ENCODE assay signal across 20 mouse cellular contexts in genomic region chr13:62909776-62910175, GRCm38 (mm10). TPM values are rescaled to one million over a fixed set of nuclear protein-coding genes. Genes with fewer than 3 reads are reported as not detected.
A peak's percentile ranks its signal among the peaks of the same experiment; 100 is the strongest.
DNase-seq lines count a peak whose midpoint lies in the region; ATAC-seq and TF ChIP-seq lines count a peak whose summit lies in the region.
"Had no signal": no experiment of that assay in that cellular context is flagged by ENCODE, and none has a peak within 500 bp of the region (broad histone marks: within the 10 kb centered on the region; RNA-seq: fewer than 3 reads in every experiment).

No protein-coding gene starts in this region.

- no peaks in the 10 kb centered on the region for H3K9me3 ChIP-seq in forebrain, postnatal 0 days (ENCODE audit: low read length)
- no peaks in the 10 kb centered on the region for H3K9me3 ChIP-seq in forebrain, embryonic 13.5 days (replicated peaks)
- no peaks in the 10 kb centered on the region for H3K9me3 ChIP-seq in liver, embryonic 14.5 days (ENCODE audit: control insufficient read depth, low read length)
- H3K9me3 ChIP-seq: heart, embryonic 15.5 days; hindbrain, embryonic 10.5 days; midbrain, embryonic 10.5 days; neural tube, embryonic 15.5 days had no signal

- no peaks in the 10 kb centered on the region for H3K4me1 ChIP-seq in forebrain, postnatal 0 days (ENCODE audit: insufficient read depth)
- peaks cover 4% of the 10 kb centered on the region; the same call in 1 of the 2 replicates for H3K4me1 ChIP-seq in forebrain, embryonic 13.5 days
- peaks cover 33 to 45% of the 10 kb centered on the region in 2 experiments for H3K4me1 ChIP-seq in liver, embryonic 14.5 days (replicated peaks; ENCODE audit: control insufficient read depth in 2 of 2, insufficient read depth in 2 of 2, low read length in 1 of 2)

- 66% methylated on average over 5 of the region's 5 CpGs for WGBS in forebrain, postnatal 0 days
- 81% methylated on average over 5 of the region's 5 CpGs for WGBS in forebrain, embryonic 13.5 days
- 37% methylated on average over 5 of the region's 5 CpGs for WGBS in liver, embryonic 14.5 days (ENCODE audit: insufficient replicate concordance)

- no peak overlapping the region for H3K4me2 ChIP-seq in forebrain, postnatal 0 days (ENCODE audit: low read depth)
- H3K4me2 ChIP-seq in forebrain, embryonic 13.5 days, result no peak overlapping the region
- peak overlapping the region; percentile 29; the same call in 1 of the 2 replicates for H3K4me2 ChIP-seq in liver, embryonic 14.5 days (ENCODE audit: low read depth)
- H3K4me2 ChIP-seq: heart, embryonic 15.5 days; neural tube, embryonic 15.5 days had no signal

- DNase-seq in forebrain, postnatal 0 days, result no peak
- DNase-seq in right cerebral cortex, adult 18-20 months, result peak; percentile 81
- no peak for DNase-seq in right cerebral cortex, postnatal 4 days
- DNase-seq in liver, embryonic 14.5 days (ENCODE audit: low read depth in 3 of 3, low spot score in 3 of 3), result peak in 2 of 3 experiments; percentile 22 to 32
- DNase-seq in spleen, postnatal 14 days (ENCODE audit: low spot score in 2 of 2), result no peak
- no peak for DNase-seq in T-cell, adult 2 months (ENCODE audit: low spot score)
- DNase-seq in lung, postnatal 14 days, result no peak
- DNase-seq: cerebellum, adult 2 months; kidney, postnatal 10 days; layer of hippocampus, adult 9-11 months; lung, postnatal 36 days; retina, postnatal 1 day; thymus, postnatal 4 days had no signal

- peak; percentile 44; the same call in 1 of the 2 replicates for TF ChIP-seq EP300 in liver, embryonic 14.5 days (IDR thresholded peaks at IDR 0.05; ENCODE audit: low read depth)

- no peaks in the 10 kb centered on the region for H3K36me3 ChIP-seq in forebrain, postnatal 0 days (ENCODE audit: insufficient read depth)
- H3K36me3 ChIP-seq in forebrain, embryonic 13.5 days (ENCODE audit: poor library complexity, severe bottlenecking), result no peaks in the 10 kb centered on the region
- H3K36me3 ChIP-seq in liver, embryonic 14.5 days (replicated peaks; ENCODE audit: control insufficient read depth, insufficient read depth, low read depth), result no peaks in the 10 kb centered on the region
- H3K36me3 ChIP-seq: heart, embryonic 15.5 days; hindbrain, embryonic 10.5 days; midbrain, embryonic 10.5 days; neural tube, embryonic 15.5 days had no signal

- no peak overlapping the region for H3K9ac ChIP-seq in forebrain, postnatal 0 days
- no peak overlapping the region for H3K9ac ChIP-seq in forebrain, embryonic 13.5 days
- no peak overlapping the region for H3K9ac ChIP-seq in liver, embryonic 14.5 days (replicated peaks)
- H3K9ac ChIP-seq: heart, embryonic 15.5 days; neural tube, embryonic 15.5 days had no signal

- no peak overlapping the region for H3K4me3 ChIP-seq in forebrain, postnatal 0 days (ENCODE audit: low read depth, low read length)
- no peak overlapping the region for H3K4me3 ChIP-seq in forebrain, embryonic 13.5 days
- H3K4me3 ChIP-seq in liver, embryonic 14.5 days (ENCODE audit: insufficient read depth in 1 of 2, low read depth in 2 of 2, low read length in 2 of 2), result no peak overlapping the region
- H3K4me3 ChIP-seq: heart, embryonic 15.5 days; hindbrain, embryonic 10.5 days; midbrain, embryonic 10.5 days; neural tube, embryonic 15.5 days had no signal

- H3K27me3 ChIP-seq in forebrain, postnatal 0 days (ENCODE audit: insufficient read depth, low read length), result no peaks in the 10 kb centered on the region
- no peaks in the 10 kb centered on the region for H3K27me3 ChIP-seq in forebrain, embryonic 13.5 days
- H3K27me3 ChIP-seq in liver, embryonic 14.5 days (ENCODE audit: control insufficient read depth, insufficient read depth, low read length), result no peaks in the 10 kb centered on the region
- H3K27me3 ChIP-seq: heart, embryonic 15.5 days; neural tube, embryonic 15.5 days had no signal

- TF ChIP-seq CTCF in forebrain, postnatal 0 days (IDR thresholded peaks at IDR 0.05; ENCODE audit: low read depth), result no peak
- no peak for TF ChIP-seq CTCF in liver, embryonic 14.5 days (IDR thresholded peaks at IDR 0.05; ENCODE audit: low read depth)

- ATAC-seq in forebrain, postnatal 0 days, result peak; percentile 68
- ATAC-seq in forebrain, embryonic 13.5 days, result no peak
- peak; percentile 54 for ATAC-seq in liver, embryonic 14.5 days (ENCODE audit: insufficient read depth)
- ATAC-seq: activated CD4-positive, CD25-positive, alpha-beta regulatory T cell, adult 4 months; inflammation-experienced regulatory T-cells, adult 6 months had no signal

- no peak overlapping the region for H3K27ac ChIP-seq in forebrain, postnatal 0 days (ENCODE audit: low read depth, low read length)
- no peak overlapping the region for H3K27ac ChIP-seq in forebrain, embryonic 13.5 days
- H3K27ac ChIP-seq in liver, embryonic 14.5 days, result peak overlapping the region; percentile 39; the same call in 1 of the 2 replicates
- H3K27ac ChIP-seq: heart, embryonic 15.5 days; hindbrain, embryonic 10.5 days; midbrain, embryonic 10.5 days; neural tube, embryonic 15.5 days had no signal

RNA-seq across cellular contexts. Expression of gene Fbp1, which starts 21.7 kb away (rescaled TPM):
- total RNA-seq in forebrain, postnatal 0 days (2014; rRNA removed), result 0.15 TPM in 1 of 2 replicates, not detected in the other
- 0.21 and 0.45 TPM in 2 replicates for polyA plus RNA-seq in forebrain, postnatal 0 days (2015; fragmentation: Nextera tagmentation; extraction: Ambion mirVana)
- polyA plus RNA-seq in forebrain, embryonic 13.5 days (2015; fragmentation: Nextera tagmentation; extraction: Ambion mirVana), result 0.42 TPM in 1 of 2 replicates, not detected in the other
- polyA plus RNA-seq in liver, embryonic 14.5 days (2012; rRNA removed), result 0.68 and 1.2 TPM in 2 replicates
- 2.1 and 4.5 TPM in 2 replicates for polyA plus RNA-seq in liver, embryonic 14.5 days (2014; fragmentation: Nextera tagmentation; extraction: Ambion mirVana)
- polyA plus RNA-seq: activated CD4-positive, CD25-positive, alpha-beta regulatory T cell, adult 4 months; cerebellum, adult 2 months; inflammation-experienced regulatory T-cells, adult 6 months had no signal

RNA-seq across cellular contexts. Expression of gene Fbp2, which starts 51.6 kb away (rescaled TPM):
- 0.46 and 0.62 TPM in 2 replicates for total RNA-seq in forebrain, postnatal 0 days (2014; rRNA removed)
- 1.1 and 1.2 TPM in 2 replicates for polyA plus RNA-seq in forebrain, postnatal 0 days (2015; fragmentation: Nextera tagmentation; extraction: Ambion mirVana)
- polyA plus RNA-seq in forebrain, embryonic 13.5 days (2015; fragmentation: Nextera tagmentation; extraction: Ambion mirVana), result not detected in 2 replicates
- 0.02 and 0.11 TPM in 2 replicates for polyA plus RNA-seq in liver, embryonic 14.5 days (2012; rRNA removed)
- polyA plus RNA-seq in liver, embryonic 14.5 days (2014; fragmentation: Nextera tagmentation; extraction: Ambion mirVana), result not detected in 2 replicates
- polyA plus RNA-seq: activated CD4-positive, CD25-positive, alpha-beta regulatory T cell, adult 4 months; cerebellum, adult 2 months; hindbrain, embryonic 10.5 days; inflammation-experienced regulatory T-cells, adult 6 months; midbrain, embryonic 10.5 days had no signal

RNA-seq across cellular contexts. Expression of gene 2010111I01Rik, which starts 54.9 kb away (rescaled TPM):
- 33.2 and 47.8 TPM in 2 replicates for total RNA-seq in forebrain, postnatal 0 days (2014; rRNA removed)
- polyA plus RNA-seq in forebrain, postnatal 0 days (2015; fragmentation: Nextera tagmentation; extraction: Ambion mirVana), result 17.6 and 20.3 TPM in 2 replicates
- 23.9 and 29.9 TPM in 2 replicates for polyA plus RNA-seq in forebrain, embryonic 13.5 days (2015; fragmentation: Nextera tagmentation; extraction: Ambion mirVana)
- polyA plus RNA-seq in liver, embryonic 14.5 days (2012; rRNA removed), result 7.7 and 10.7 TPM in 2 replicates
- 13.6 and 15.7 TPM in 2 replicates for polyA plus RNA-seq in liver, embryonic 14.5 days (2014; fragmentation: Nextera tagmentation; extraction: Ambion mirVana)

Comparison
In these comparisons a context has a peak if more than half of its experiments do, and no peak if none do; other contexts are left out.
1. DNase-seq: peak in right cerebral cortex, adult 18-20 months (single experiment) and liver, embryonic 14.5 days (2 of 3); none in forebrain, postnatal 0 days (single experiment), right cerebral cortex, postnatal 4 days (single experiment), spleen, postnatal 14 days (0 of 2), T-cell, adult 2 months (single experiment) and lung, postnatal 14 days (single experiment).